Mouse (Mus musculus) midbrain, postnatal 0 days (tissue): Measurements from ENCODE around the gene Rbp7. TPM values are rescaled to one million over a fixed set of nuclear protein-coding genes. Genes with fewer than 3 reads are reported as not detected.

Experiments
- ATAC-seq: fragments of 200-750 bp; cut with Nextera tagmentation; 2 replicates; pipeline ENCODE4 v1.8.0; 2017; ENCODE audit warnings: moderate number of reproducible peaks, mild to moderate bottlenecking, moderate TSS enrichment, moderate library complexity; ENCODE audit not compliant: low FRiP score
- DNase-seq: peaks from one replicate; pipeline ENCODE4 v3.0.0-alpha.2; 2015; ENCODE audit warnings: low spot score
- H3K27ac ChIP-seq: fragments of 300-500 bp; sonication (generic); 2 replicates; pipeline ENCODE4 v1.5.1; 2014; ENCODE audit warnings: low read depth, mild to moderate bottlenecking, low read length, mixed read lengths
- H3K27me3 ChIP-seq: fragments of 300-500 bp; sonication (generic); 2 replicates; pipeline ENCODE4 v1.6.1; 2014; ENCODE audit warnings: low read length, control low read depth, mixed read lengths; ENCODE audit not compliant: insufficient read depth
- H3K36me3 ChIP-seq: fragments of 300-500 bp; sonication (generic); 2 replicates; pipeline ENCODE4 v1.6.1; 2014; ENCODE audit warnings: low read length, control low read depth, mixed read lengths; ENCODE audit not compliant: insufficient read depth
- H3K4me1 ChIP-seq: fragments of 300-500 bp; sonication (generic); 2 replicates; pipeline ENCODE4 v1.6.1; 2014; ENCODE audit warnings: mild to moderate bottlenecking, control low read depth, antibody characterized with exemption, low read length, mixed read lengths; ENCODE audit not compliant: insufficient read depth
- H3K4me2 ChIP-seq: fragments of 300-500 bp; sonication (generic); 2 replicates; pipeline ENCODE4 v1.6.1; 2014; ENCODE audit warnings: low read depth, mild to moderate bottlenecking, low read length, mixed read lengths; ENCODE audit not compliant: poor library complexity, severe bottlenecking
- H3K4me3 ChIP-seq: fragments of 300-500 bp; sonication (generic); 2 replicates; pipeline ENCODE4 v1.5.1; 2014; ENCODE audit warnings: low read depth, mild to moderate bottlenecking, low read length, moderate library complexity
- H3K9ac ChIP-seq: fragments of 300-500 bp; sonication (generic); replicated peaks from 2 replicates; pipeline ENCODE4 v1.6.1; 2014; ENCODE audit warnings: mild to moderate bottlenecking, low read length, moderate library complexity, mixed read lengths; ENCODE audit not compliant: poor library complexity, severe bottlenecking
- H3K9me3 ChIP-seq: fragments of 300-500 bp; sonication (generic); 2 replicates; pipeline ENCODE4 v1.6.1; 2016; ENCODE audit warnings: low read length, control low read depth
- CTCF ChIP-seq: IDR thresholded peaks from 2 replicates; pipeline ENCODE4 v1.5.1; 2016; ENCODE audit warnings: antibody characterized with exemption, mild to moderate bottlenecking
- WGBS: fragments of 180-500 bp; shearing (Covaris S2); extraction: QIAGEN DNeasy Blood & Tissue Kit; methylation state at CpG from one replicate; pipeline ENCODE4 v1.1.7; 2014; 5-methylcytosine and 5-hydroxymethylcytosine counted together
- polyA plus RNA-seq: library from polyadenylated mRNA; unstranded; fragments of >200 nt; fragmentation: Nextera tagmentation; extraction: Ambion mirVana; gene quantifications from 2 replicates; pipeline ENCODE4 v1.2.1, GENCODE M21; 2015
- total RNA-seq: library from RNA; depleted of rRNA; stranded (reverse); fragments of >200 nt; gene quantifications from 2 replicates; pipeline ENCODE4 v1.2.3, GENCODE M21; 2014

Gene Rbp7
- total and polyA plus RNA-seq, 2 experiments from 2014 or later, result 0.44 TPM; not detected in 1

DNA sequence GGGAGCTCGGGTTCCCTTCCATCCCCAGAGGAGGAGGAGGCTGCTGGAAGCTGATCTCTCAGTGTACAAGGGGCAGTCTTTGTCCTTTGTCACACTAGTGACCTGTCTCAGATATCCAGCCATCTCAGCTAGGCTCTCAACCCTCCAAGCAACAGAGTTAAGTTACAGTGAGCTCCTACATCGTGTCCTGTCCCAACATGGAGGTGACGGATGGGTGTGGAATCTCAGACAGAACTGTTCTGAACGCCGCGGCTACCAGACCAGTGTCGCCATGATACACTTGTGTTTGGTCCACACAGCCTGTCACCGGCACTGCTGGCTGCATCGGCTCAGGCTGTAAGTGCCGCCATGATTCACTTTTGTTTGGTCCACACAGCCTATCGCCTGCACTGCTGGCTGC lies 22.3 kb upstream of the Rbp7 start, which contains the start of gene Tmem274:
Gene Tmem274 (plus strand): TSS at position 301 of the 400 bp plus-strand sequence.
- H3K27me3 ChIP-seq, result no peaks in the 10 kb centered on the region
- TF ChIP-seq CTCF, result no peak
- no peaks in the 10 kb centered on the region for H3K4me1 ChIP-seq
- WGBS, result 91% methylated on average over 11 of the region's 11 CpGs
- H3K4me3 ChIP-seq, result no peak within 1 kb of the TSS
- no peak within 1 kb of the TSS for H3K9ac ChIP-seq
- DNase-seq (no peak), ATAC-seq (no peak)
- peaks cover 5% of the 10 kb centered on the region; the same call in 1 of the 2 replicates for H3K36me3 ChIP-seq
- H3K9me3 ChIP-seq, result no peaks in the 10 kb centered on the region
- no peak within 1 kb of the TSS for H3K27ac ChIP-seq
- no peak within 1 kb of the TSS for H3K4me2 ChIP-seq

- ATAC-seq, result no peak
- peak; percentile 10 for DNase-seq
- H3K4me1 ChIP-seq, result no peaks in the 10 kb centered on the region
- 84% methylated on average over 7 of the region's 7 CpGs for WGBS
- no peaks in the 10 kb centered on the region for H3K27me3 ChIP-seq
- H3K9me3 ChIP-seq, result no peaks in the 10 kb centered on the region
- no peak for TF ChIP-seq CTCF
- H3K9ac ChIP-seq, result no peak overlapping the region
- no peak overlapping the region for H3K4me3 ChIP-seq
- peaks cover 5% of the 10 kb centered on the region; the same call in 1 of the 2 replicates for H3K36me3 ChIP-seq
- no peak overlapping the region for H3K27ac ChIP-seq
- no peak overlapping the region for H3K4me2 ChIP-seq
Measured at GRCm38 (mm10) chr4:149475096-149475495, 20.3 kb upstream of the Rbp7 start.

GRCm38 (mm10) chr4:149469557-149469956 lies 14.8 kb upstream of the Rbp7 start:
- H3K9ac ChIP-seq, result no peak overlapping the region
- 94% methylated on average over 3 of the region's 3 CpGs for WGBS
- no peaks in the 10 kb centered on the region for H3K27me3 ChIP-seq
- H3K27ac ChIP-seq, result no peak overlapping the region
- TF ChIP-seq CTCF, result no peak
- ATAC-seq, result no peak
- H3K4me3 ChIP-seq, result no peak overlapping the region
- no peaks in the 10 kb centered on the region for H3K4me1 ChIP-seq
- no peak overlapping the region for H3K4me2 ChIP-seq
- peaks cover 9% of the 10 kb centered on the region; the same call in 1 of the 2 replicates for H3K36me3 ChIP-seq
- no peaks in the 10 kb centered on the region for H3K9me3 ChIP-seq
- DNase-seq, result no peak

GRCm38 (mm10) chr4:149463435-149463950 lies 8.7 kb upstream of the Rbp7 start:
- no peaks in the 10 kb centered on the region for H3K27me3 ChIP-seq
- ATAC-seq (no peak), DNase-seq (no peak)
- no peaks in the 10 kb centered on the region for H3K9me3 ChIP-seq
- no peak overlapping the region for H3K9ac ChIP-seq
- H3K27ac ChIP-seq, result no peak overlapping the region
- no peak overlapping the region for H3K4me3 ChIP-seq
- H3K4me2 ChIP-seq, result no peak overlapping the region
- no peak for TF ChIP-seq CTCF
- 75% methylated on average over 6 of the region's 6 CpGs for WGBS
- no peaks in the 10 kb centered on the region for H3K4me1 ChIP-seq
- H3K36me3 ChIP-seq, result no peaks in the 10 kb centered on the region

DNA sequence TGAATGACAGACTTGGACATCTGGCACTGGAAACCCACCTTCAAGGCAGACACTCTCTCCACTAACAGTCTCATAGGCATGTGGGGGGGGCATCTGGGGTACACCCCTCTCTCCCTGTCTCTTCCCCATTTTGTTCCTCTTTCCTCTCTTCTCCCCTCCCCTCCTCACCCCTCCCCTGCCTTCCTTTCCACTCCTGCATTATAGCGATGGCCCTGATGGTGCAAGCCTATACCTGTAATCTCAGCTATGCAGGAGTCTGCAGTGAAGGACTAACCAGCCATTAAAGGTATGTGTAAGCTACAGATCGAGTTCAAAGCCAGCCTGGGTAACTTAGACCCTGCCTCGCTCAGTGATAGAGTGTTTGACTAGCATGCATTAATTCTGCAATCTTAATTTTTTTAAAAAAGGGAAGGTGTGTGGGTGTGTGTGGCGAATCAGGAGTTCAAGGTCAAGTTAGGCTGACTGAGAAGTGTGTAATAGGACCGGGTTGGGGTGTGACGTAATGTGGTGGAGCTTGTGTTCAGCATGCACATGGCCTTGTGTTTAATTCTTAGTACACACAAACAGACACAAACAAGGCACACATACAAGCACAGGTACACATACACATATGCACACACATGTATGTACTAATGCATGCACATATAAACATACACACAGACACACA lies 7.7 kb upstream of the Rbp7 start:
- no peaks in the 10 kb centered on the region for H3K36me3 ChIP-seq

DNA sequence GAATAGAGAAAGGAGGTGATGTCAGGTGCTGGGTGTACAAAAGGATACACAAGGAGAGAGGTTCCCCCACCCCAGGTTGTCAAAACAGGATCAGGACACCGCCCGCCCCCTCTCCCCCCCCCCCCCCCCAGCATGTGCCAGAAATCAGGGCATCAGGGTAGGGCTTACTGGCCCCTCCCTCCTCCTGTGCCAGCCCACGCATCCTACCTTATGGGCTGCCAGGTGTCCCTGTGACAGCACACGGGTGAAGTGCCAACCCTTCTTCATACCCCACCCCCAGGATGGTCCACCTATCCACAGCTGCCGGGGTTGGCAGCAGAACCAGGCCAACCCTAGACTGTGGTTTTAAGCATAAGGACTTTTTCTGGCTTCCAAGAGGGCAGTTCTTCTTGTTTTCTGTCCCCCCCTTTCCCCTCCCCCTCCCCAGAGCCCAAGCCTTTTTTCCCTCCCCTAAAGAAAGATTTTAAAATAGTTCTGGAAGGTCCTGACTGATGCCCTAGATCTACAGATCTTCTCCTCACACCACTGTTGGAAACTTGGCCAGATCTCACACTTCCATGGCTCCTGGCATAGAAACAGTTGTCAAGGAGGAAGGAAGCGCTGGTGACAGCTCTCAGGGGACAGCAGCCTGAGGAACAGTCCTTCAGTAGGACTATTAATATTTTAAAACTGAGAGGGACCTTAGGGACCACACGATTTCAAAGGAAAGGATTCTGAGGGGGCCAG lies 7.0 kb upstream of the Rbp7 start:
- Histone ChIP-seq H3K36me3 (no peaks in the 10 kb centered on the region), H3K4me2 (no peak overlapping the region), H3K4me3 (no peak overlapping the region), H3K9me3 (no peaks in the 10 kb centered on the region), H3K27ac (no peak overlapping the region), H3K27me3 (no peaks in the 10 kb centered on the region), H3K4me1 (no peaks in the 10 kb centered on the region), H3K9ac (no peak overlapping the region)
- no peak for TF ChIP-seq CTCF
- no peak for DNase-seq
- WGBS, result 66% methylated on average over 7 of the region's 7 CpGs
- ATAC-seq, result no peak

More for the DNA sequence above, 7.7 kb upstream of the Rbp7 start:
- H3K4me3 ChIP-seq, result no peak overlapping the region
- TF ChIP-seq CTCF, result no peak
- no peaks in the 10 kb centered on the region for H3K27me3 ChIP-seq
- no peak overlapping the region for H3K9ac ChIP-seq
- ATAC-seq, result no peak
- H3K4me2 ChIP-seq, result no peak overlapping the region
- no peak for DNase-seq
- WGBS, result 83% methylated on average over 6 of the region's 6 CpGs
- H3K4me1 ChIP-seq, result no peaks in the 10 kb centered on the region
- H3K9me3 ChIP-seq, result no peaks in the 10 kb centered on the region
- no peak overlapping the region for H3K27ac ChIP-seq
